Mouse (Mus musculus) C2C12 (cell line): Measurements from ENCODE around the gene Slc43a3. TPM values are rescaled to one million over a fixed set of nuclear protein-coding genes. Genes with fewer than 3 reads are reported as not detected.

ENCODE experiments used
- H3K27me3 ChIP-seq: one replicate; pipeline ENCODE4 v1.6.1; 2011; ENCODE audit not compliant: control insufficient read depth, insufficient read depth, insufficient read length
- H3K36me3 ChIP-seq: one replicate; pipeline ENCODE4 v1.6.1; 2011; ENCODE audit not compliant: control insufficient read depth, insufficient read depth
- H3K4me3 ChIP-seq: one replicate; pipeline ENCODE4 v1.5.1; 2011; ENCODE audit warnings: mild to moderate bottlenecking, control low read depth; ENCODE audit not compliant: poor library complexity, insufficient read depth, severe bottlenecking
- H3K79me2 ChIP-seq: one replicate; pipeline ENCODE4 v1.6.1; 2011; ENCODE audit not compliant: control insufficient read depth, insufficient read depth
- H3K79me3 ChIP-seq: one replicate; pipeline ENCODE4 v1.6.1; 2011; ENCODE audit warnings: low read depth, control low read depth
- H3ac ChIP-seq: one replicate; pipeline ENCODE3; 2011; ENCODE audit warnings: low read depth; ENCODE audit not compliant: control insufficient read depth, insufficient read length
- CEBPB ChIP-seq: IDR thresholded peaks from one replicate; pipeline ENCODE4 v1.6.1; 2011; ENCODE audit warnings: low read depth, mild to moderate bottlenecking, control low read depth, moderate library complexity
- CTCF ChIP-seq: IDR thresholded peaks from one replicate; pipeline ENCODE4 v1.5.1; 2011; ENCODE audit not compliant: control insufficient read depth, insufficient read depth, insufficient read length
- FOSL1 ChIP-seq: IDR thresholded peaks from one replicate; pipeline ENCODE4 v1.8.0; 2011; ENCODE audit warnings: mild to moderate bottlenecking, low read length; ENCODE audit not compliant: poor library complexity, insufficient read depth, severe bottlenecking
- MAX ChIP-seq: IDR thresholded peaks from one replicate; pipeline ENCODE4 v1.6.1; 2011; ENCODE audit warnings: mild to moderate bottlenecking, control low read depth
- MYOD1 ChIP-seq: IDR thresholded peaks from one replicate; pipeline ENCODE4 v1.6.1; 2011; ENCODE audit warnings: low read depth; ENCODE audit not compliant: control insufficient read depth, insufficient read length
- MYOG ChIP-seq: IDR thresholded peaks from one replicate; pipeline ENCODE4 v1.6.1; 2011; ENCODE audit not compliant: control insufficient read depth, insufficient read length; ENCODE audit errors: extremely low read depth
- USF1 ChIP-seq: IDR thresholded peaks from one replicate; pipeline ENCODE4 v1.6.1; 2011; ENCODE audit warnings: low read depth, mild to moderate bottlenecking, control low read depth, moderate library complexity
- polyA plus RNA-seq: library from polyadenylated mRNA; unstranded; fragments of >200 nt; fragmentation: generic; extraction: Trizol; gene quantifications from one replicate; pipeline ENCODE4 v1.2.1, GENCODE M21; 2012; ENCODE audit warnings: missing spikeins

The Slc43a3 gene
- polyA plus RNA-seq, 1 experiment = 10.5 TPM

- Histone ChIP-seq H3K27me3 (no peaks in the 10 kb centered on the region), H3K79me3 (no peaks in the 10 kb centered on the region), H3K4me3 (no peak overlapping the region), H3K79me2 (no peaks in the 10 kb centered on the region), H3ac (no peak overlapping the region), H3K36me3 (no peaks in the 10 kb centered on the region)
- no peak for TF ChIP-seq MYOG
Observed at GRCm38 (mm10) chr2:84935065-84935464, 1.3 kb upstream of the Slc43a3 start.

DNA sequence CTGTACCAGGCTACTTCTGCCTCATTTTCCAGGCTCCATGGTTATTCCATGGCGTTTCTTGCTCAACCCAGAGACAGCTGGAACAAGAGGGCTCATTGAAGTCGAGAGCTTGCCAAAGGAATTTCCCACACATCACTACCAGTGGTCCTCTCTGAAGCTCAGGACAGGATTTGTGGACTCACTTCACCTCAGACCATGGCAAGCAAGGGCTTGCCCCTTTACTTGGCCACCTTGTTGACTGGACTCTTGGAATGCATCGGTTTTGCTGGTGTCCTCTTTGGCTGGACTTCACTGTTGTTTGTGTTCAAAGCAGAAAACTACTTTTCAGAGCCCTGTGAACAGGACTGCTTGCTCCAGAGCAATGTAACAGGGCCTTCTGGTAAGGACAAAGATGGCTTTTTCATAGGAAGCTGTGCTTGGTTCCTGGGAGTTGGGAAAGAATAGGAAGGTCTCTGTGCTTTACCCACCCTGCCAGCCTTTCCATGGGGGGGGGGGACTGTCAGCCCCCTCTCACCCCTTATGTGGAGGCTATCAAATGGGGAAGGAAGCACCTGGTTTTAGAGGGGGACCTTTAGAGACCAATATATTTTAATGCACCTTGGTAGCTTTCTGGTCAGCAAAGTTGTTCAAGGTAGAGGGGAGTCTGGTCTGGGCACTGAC, 1.2 kb downstream of the Slc43a3 start:
- H3K27me3 ChIP-seq = no peaks in the 10 kb centered on the region
- TF ChIP-seq MYOD1 (no peak), CTCF (no peak), MAX (no peak), USF1 (no peak), CEBPB (no peak), MYOG (no peak)
- H3K79me3 ChIP-seq = no peaks in the 10 kb centered on the region
- no peak overlapping the region for H3ac ChIP-seq
- H3K36me3 ChIP-seq = no peaks in the 10 kb centered on the region
- no peak overlapping the region for H3K4me3 ChIP-seq
- no peaks in the 10 kb centered on the region for H3K79me2 ChIP-seq

GRCm38 (mm10) chr2:84938249-84938946, 2.0 kb downstream of the Slc43a3 start:
- no peak overlapping the region for H3K4me3 ChIP-seq
- H3K27me3 ChIP-seq = no peaks in the 10 kb centered on the region
- no peak for TF ChIP-seq MAX
- no peak for TF ChIP-seq FOSL1
- no peak for TF ChIP-seq MYOG
- TF ChIP-seq CEBPB = no peak
- TF ChIP-seq CTCF = no peak
- no peak for TF ChIP-seq USF1
- TF ChIP-seq MYOD1 = no peak
- H3K79me2 ChIP-seq = no peaks in the 10 kb centered on the region
- H3K36me3 ChIP-seq = no peaks in the 10 kb centered on the region
- H3K79me3 ChIP-seq = no peaks in the 10 kb centered on the region
- no peak overlapping the region for H3ac ChIP-seq

DNA sequence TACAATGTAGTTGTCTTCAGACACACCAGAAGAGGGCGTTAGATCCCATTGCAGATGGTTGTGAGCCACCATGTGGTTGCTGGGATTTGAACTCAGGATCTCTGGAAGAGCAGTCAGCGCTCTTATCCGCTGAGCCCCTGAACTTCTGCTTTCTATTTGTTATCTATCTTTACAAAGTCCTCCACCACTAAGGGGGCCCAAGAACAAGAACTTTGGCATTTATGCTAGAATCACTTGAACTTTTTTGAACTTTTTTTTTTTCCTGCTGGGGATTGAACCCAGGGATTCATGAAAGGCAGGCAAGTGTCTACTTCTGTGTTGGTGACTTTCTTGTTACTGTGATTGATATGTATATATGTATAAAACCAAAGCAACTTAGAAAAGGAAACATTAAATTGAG, 2.9 kb downstream of the Slc43a3 start:
- Histone ChIP-seq H3K27me3 (no peaks in the 10 kb centered on the region), H3ac (no peak overlapping the region), H3K36me3 (no peaks in the 10 kb centered on the region), H3K4me3 (no peak overlapping the region), H3K79me3 (no peaks in the 10 kb centered on the region), H3K79me2 (no peaks in the 10 kb centered on the region)
- TF ChIP-seq CEBPB (no peak), MAX (no peak), CTCF (no peak), MYOG (no peak), MYOD1 (no peak), FOSL1 (no peak), USF1 (no peak)

DNA sequence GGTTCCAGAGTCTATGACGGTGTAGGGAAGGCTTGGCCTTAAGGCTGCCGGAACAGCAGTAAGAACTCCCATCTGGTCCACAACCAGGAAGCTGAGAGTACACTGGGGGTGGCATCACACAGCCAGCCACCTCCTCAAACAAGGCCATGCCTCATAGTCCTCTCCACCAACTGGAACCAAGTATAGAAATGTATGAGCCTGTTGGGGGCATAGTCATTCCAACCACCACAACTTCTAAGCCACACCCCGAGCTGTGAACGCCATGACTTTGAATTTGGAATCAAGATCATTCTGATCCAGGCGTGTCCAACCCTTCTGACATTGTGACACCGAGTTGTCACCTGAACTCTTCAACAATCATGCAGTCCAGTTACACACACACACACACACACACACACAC, 3.3 kb downstream of the Slc43a3 start:
- no peak for TF ChIP-seq CTCF
- no peak for TF ChIP-seq USF1
- no peak for TF ChIP-seq MAX
- no peak for TF ChIP-seq MYOD1
- TF ChIP-seq MYOG = no peak
- TF ChIP-seq CEBPB = no peak
- TF ChIP-seq FOSL1 = no peak
- H3ac ChIP-seq = no peak overlapping the region
- H3K4me3 ChIP-seq = no peak overlapping the region
- no peaks in the 10 kb centered on the region for H3K79me3 ChIP-seq
- H3K27me3 ChIP-seq = no peaks in the 10 kb centered on the region
- H3K36me3 ChIP-seq = no peaks in the 10 kb centered on the region
- H3K79me2 ChIP-seq = no peaks in the 10 kb centered on the region

- no peak overlapping the region for H3K4me3 ChIP-seq
- H3K79me3 ChIP-seq = no peaks in the 10 kb centered on the region
- no peaks in the 10 kb centered on the region for H3K36me3 ChIP-seq
- H3K79me2 ChIP-seq = no peaks in the 10 kb centered on the region
- TF ChIP-seq MAX = no peak
- no peak for TF ChIP-seq FOSL1
- no peak for TF ChIP-seq CEBPB
- TF ChIP-seq MYOD1 = no peak
- no peak for TF ChIP-seq MYOG
- TF ChIP-seq CTCF = no peak
- TF ChIP-seq USF1 = no peak
- no peak overlapping the region for H3ac ChIP-seq
- H3K27me3 ChIP-seq = no peaks in the 10 kb centered on the region
Observed at GRCm38 (mm10) chr2:84941332-84941731, 5.0 kb downstream of the Slc43a3 start.
